Mouse (Mus musculus) limb, embryonic 15.5 days (tissue): ENCODE data around the gene Gstm6. TPM values are rescaled to one million over a fixed set of nuclear protein-coding genes. Genes with fewer than 3 reads are reported as not detected.

ENCODE experiments used
- ATAC-seq: fragments of 200-750 bp; cut with Nextera tagmentation; 2 replicates; pipeline ENCODE4 v1.8.0; 2017; ENCODE audit warnings: low read depth, moderate TSS enrichment; ENCODE audit not compliant: insufficient number of reproducible peaks, low FRiP score, low TSS enrichment
- H3K27ac ChIP-seq: fragments of 300-500 bp; sonication (generic); 2 replicates; pipeline ENCODE4 v1.5.1; 2015; ENCODE audit warnings: moderate library complexity, mild to moderate bottlenecking, inconsistent platforms
- H3K27me3 ChIP-seq: fragments of 300-500 bp; sonication (generic); 2 replicates; pipeline ENCODE4 v1.6.1; 2015; ENCODE audit warnings: inconsistent platforms
- H3K36me3 ChIP-seq: fragments of 300-500 bp; sonication (generic); 2 replicates; pipeline ENCODE4 v1.6.1; 2015; ENCODE audit warnings: inconsistent platforms
- H3K4me1 ChIP-seq: fragments of 300-500 bp; sonication (generic); 2 replicates; pipeline ENCODE4 v1.6.1; 2015; ENCODE audit warnings: inconsistent platforms
- H3K4me2 ChIP-seq: fragments of 300-500 bp; sonication (generic); 2 replicates; pipeline ENCODE4 v1.6.1; 2015; ENCODE audit warnings: mild to moderate bottlenecking, inconsistent platforms
- H3K4me3 ChIP-seq: fragments of 300-500 bp; sonication (generic); 2 replicates; pipeline ENCODE4 v1.5.1; 2015; ENCODE audit warnings: mild to moderate bottlenecking, inconsistent platforms
- H3K9ac ChIP-seq: fragments of 300-500 bp; sonication (generic); 2 replicates; pipeline ENCODE4 v1.6.1; 2015; ENCODE audit warnings: inconsistent platforms
- H3K9me3 ChIP-seq: fragments of 300-500 bp; sonication (generic); 2 replicates; pipeline ENCODE4 v1.6.1; 2016; ENCODE audit warnings: inconsistent platforms
- WGBS: fragments of 180-500 bp; shearing (Covaris S2); methylation state at CpG from one replicate; pipeline ENCODE4 v1.1.7; 2015; 5-methylcytosine and 5-hydroxymethylcytosine counted together
- polyA plus RNA-seq: library from polyadenylated mRNA; unstranded; fragments of >200 nt; fragmentation: Nextera tagmentation; extraction: Ambion mirVana; gene quantifications from 2 replicates; pipeline ENCODE4 v1.2.1, GENCODE M21; 2015

The Gstm6 gene
- polyA plus RNA-seq, 1 experiment from 2014 or later = 6.8 TPM

DNA sequence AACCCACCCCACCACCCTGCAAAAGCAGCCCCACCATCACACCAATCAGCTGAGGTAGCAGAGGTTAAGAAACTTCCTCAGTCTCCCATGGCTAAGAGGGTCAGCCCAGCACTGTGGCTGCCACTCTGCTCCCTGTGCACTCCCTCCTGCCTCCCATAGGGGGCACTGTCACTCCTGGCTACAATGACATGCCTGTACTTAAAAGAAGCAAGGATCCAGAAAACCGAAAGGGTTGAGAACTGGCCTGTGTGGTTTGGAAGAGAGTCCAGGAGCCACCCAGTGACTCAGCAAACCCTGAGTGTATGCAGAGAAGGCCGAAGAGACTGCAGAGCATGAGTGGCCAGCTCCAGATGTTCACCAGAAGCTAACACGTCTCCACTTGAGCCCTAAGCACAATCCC is 4.1 kb downstream of the Gstm6 start:
- WGBS = 32% methylated on average over 3 of the region's 3 CpGs
- Histone ChIP-seq H3K9ac (no peak overlapping the region), H3K4me2 (no peak overlapping the region), H3K4me1 (peaks cover 9% of the 10 kb centered on the region; the same call in 1 of the 2 replicates), H3K27ac (no peak overlapping the region), H3K27me3 (no peaks in the 10 kb centered on the region), H3K4me3 (no peak overlapping the region), H3K36me3 (no peaks in the 10 kb centered on the region), H3K9me3 (no peaks in the 10 kb centered on the region)
- ATAC-seq = 0 out of 2 replicates have a peak, but pooled peaks have one; percentile 15

- no peak overlapping the region for H3K9ac ChIP-seq
- H3K4me1 ChIP-seq = peaks cover 9% of the 10 kb centered on the region; the same call in 1 of the 2 replicates
- H3K4me2 ChIP-seq = no peak overlapping the region
- H3K27me3 ChIP-seq = no peaks in the 10 kb centered on the region
- ATAC-seq = no peak
- no peak overlapping the region for H3K4me3 ChIP-seq
- 56% methylated on average over 3 of the region's 3 CpGs for WGBS
- H3K27ac ChIP-seq = no peak overlapping the region
- no peaks in the 10 kb centered on the region for H3K9me3 ChIP-seq
- H3K36me3 ChIP-seq = no peaks in the 10 kb centered on the region
Measured at GRCm38 (mm10) chr3:107935888-107936287, 7.7 kb downstream of the Gstm6 start.

- Histone ChIP-seq H3K9me3 (no peaks in the 10 kb centered on the region), H3K4me1 (peaks cover 9% of the 10 kb centered on the region; the same call in 1 of the 2 replicates), H3K9ac (no peak overlapping the region), H3K4me3 (no peak overlapping the region), H3K4me2 (no peak overlapping the region), H3K27ac (no peak overlapping the region), H3K27me3 (no peaks in the 10 kb centered on the region), H3K36me3 (no peaks in the 10 kb centered on the region)
- 85% methylated on average over 3 of the region's 3 CpGs for WGBS
- ATAC-seq = no peak
Measured at GRCm38 (mm10) chr3:107935268-107935667, 8.3 kb downstream of the Gstm6 start.

GRCm38 (mm10) chr3:107932128-107932527 is 11.4 kb downstream of the Gstm6 start:
- no peak for ATAC-seq
- whole genome bisulfite sequencing = 70% methylated on average over 6 of the region's 6 CpGs
- H3K4me2 ChIP-seq = no peak overlapping the region

DNA sequence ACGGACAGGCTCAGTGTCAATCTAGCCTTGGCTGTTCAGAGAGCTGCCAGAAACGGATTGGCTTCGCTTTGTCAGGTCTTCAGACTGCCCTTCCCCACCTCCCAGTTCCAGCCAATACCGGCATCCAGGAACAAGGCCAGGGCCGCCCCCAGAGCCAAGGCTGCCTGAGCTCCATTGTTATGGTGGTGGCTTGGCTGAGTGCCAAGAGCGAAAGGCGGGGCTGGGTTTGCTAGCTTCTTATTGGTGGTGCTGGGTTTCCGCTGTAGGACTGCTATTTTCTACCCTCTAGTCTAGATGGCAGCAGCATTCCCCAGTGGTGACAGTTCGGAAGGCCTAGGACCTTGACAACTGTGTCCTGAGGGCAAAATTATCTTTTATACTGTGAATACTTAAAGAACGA is 11.9 kb downstream of the Gstm6 start, which contains the start of gene Gstm7:
TSS of gene Gstm7 (minus strand) at position 148 of the 400 bp plus-strand sequence.
- peak within 1 kb of the TSS; percentile 49 for H3K4me2 ChIP-seq
- WGBS = 6% methylated on average over 10 of the region's 10 CpGs
- H3K27ac ChIP-seq = no peak within 1 kb of the TSS
- no peaks in the 10 kb centered on the region for H3K27me3 ChIP-seq
- ATAC-seq = peak; percentile 84
- peak within 1 kb of the TSS; percentile 29 for H3K4me3 ChIP-seq
- no peaks in the 10 kb centered on the region for H3K9me3 ChIP-seq
- peaks cover 7% of the 10 kb centered on the region; the same call in 1 of the 2 replicates for H3K4me1 ChIP-seq
- H3K36me3 ChIP-seq = no peaks in the 10 kb centered on the region
- no peak within 1 kb of the TSS for H3K9ac ChIP-seq

More at GRCm38 (mm10) chr3:107932128-107932527, 11.4 kb downstream of the Gstm6 start:
- Histone ChIP-seq H3K27me3 (no peaks in the 10 kb centered on the region), H3K4me1 (peaks cover 7% of the 10 kb centered on the region; the same call in 1 of the 2 replicates), H3K4me3 (no peak overlapping the region), H3K9me3 (no peaks in the 10 kb centered on the region), H3K9ac (no peak overlapping the region), H3K27ac (no peak overlapping the region), H3K36me3 (no peaks in the 10 kb centered on the region)

GRCm38 (mm10) chr3:107931134-107931533 is 12.4 kb downstream of the Gstm6 start:
- Histone ChIP-seq H3K9me3 (no peaks in the 10 kb centered on the region), H3K27ac (no peak overlapping the region), H3K4me3 (peak overlapping the region; percentile 29), H3K9ac (no peak overlapping the region), H3K36me3 (no peaks in the 10 kb centered on the region), H3K4me2 (peak overlapping the region; percentile 49), H3K4me1 (peaks cover 7% of the 10 kb centered on the region; the same call in 1 of the 2 replicates), H3K27me3 (no peaks in the 10 kb centered on the region)
- ATAC-seq = no peak
- WGBS = 64% methylated on average over 2 of the region's 2 CpGs

- H3K27ac ChIP-seq = no peak overlapping the region
- H3K9me3 ChIP-seq = no peaks in the 10 kb centered on the region
- H3K4me1 ChIP-seq = peaks cover 7% of the 10 kb centered on the region; the same call in 1 of the 2 replicates
- no peak for ATAC-seq
- H3K9ac ChIP-seq = no peak overlapping the region
- H3K27me3 ChIP-seq = no peaks in the 10 kb centered on the region
- 84% methylated on average over 4 of the region's 4 CpGs for WGBS
- H3K4me2 ChIP-seq = no peak overlapping the region
- no peak overlapping the region for H3K4me3 ChIP-seq
- no peaks in the 10 kb centered on the region for H3K36me3 ChIP-seq
Measured at GRCm38 (mm10) chr3:107929731-107930130, 13.8 kb downstream of the Gstm6 start.

- ATAC-seq = no peak
- peaks cover 7% of the 10 kb centered on the region; the same call in 1 of the 2 replicates for H3K4me1 ChIP-seq
- H3K9ac ChIP-seq = no peak overlapping the region
- H3K9me3 ChIP-seq = no peaks in the 10 kb centered on the region
- H3K4me2 ChIP-seq = no peak overlapping the region
- H3K4me3 ChIP-seq = no peak overlapping the region
- H3K27ac ChIP-seq = no peak overlapping the region
- 76% methylated on average over 4 of the region's 4 CpGs for WGBS
- no peaks in the 10 kb centered on the region for H3K27me3 ChIP-seq
- no peaks in the 10 kb centered on the region for H3K36me3 ChIP-seq
Measured at GRCm38 (mm10) chr3:107929243-107929642, 14.3 kb downstream of the Gstm6 start.

DNA sequence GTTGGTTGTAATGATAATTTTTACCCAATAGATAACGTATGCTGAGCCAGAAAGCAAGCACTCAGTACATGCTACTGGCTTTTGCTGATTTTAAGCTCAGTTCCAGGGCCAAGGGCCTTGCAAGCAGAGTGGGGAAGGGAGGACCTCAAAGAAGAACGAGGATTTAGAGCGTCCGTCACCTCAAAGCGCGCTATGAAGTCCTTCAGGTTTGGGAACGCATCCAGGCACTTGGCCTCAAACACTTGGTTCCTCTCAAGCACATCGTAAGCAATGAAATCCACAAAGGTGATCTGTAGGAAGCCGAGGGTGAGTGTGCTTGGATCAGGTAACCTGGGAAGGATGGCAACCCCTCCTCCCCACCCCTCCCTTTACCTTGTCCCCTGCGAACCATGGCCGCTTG is 14.9 kb downstream of the Gstm6 start:
- Histone ChIP-seq H3K4me2 (no peak overlapping the region), H3K9ac (no peak overlapping the region), H3K27ac (no peak overlapping the region), H3K9me3 (no peaks in the 10 kb centered on the region), H3K27me3 (no peaks in the 10 kb centered on the region), H3K4me3 (no peak overlapping the region), H3K4me1 (peaks cover 7% of the 10 kb centered on the region; the same call in 1 of the 2 replicates), H3K36me3 (no peaks in the 10 kb centered on the region)
- no peak for ATAC-seq
- 74% methylated on average over 11 of the region's 11 CpGs for WGBS

- Histone ChIP-seq H3K36me3 (no peaks in the 10 kb centered on the region), H3K4me1 (peaks cover 7% of the 10 kb centered on the region; the same call in 1 of the 2 replicates), H3K9me3 (no peaks in the 10 kb centered on the region), H3K4me2 (no peak overlapping the region), H3K27me3 (no peaks in the 10 kb centered on the region), H3K4me3 (no peak overlapping the region), H3K27ac (no peak overlapping the region), H3K9ac (no peak overlapping the region)
- WGBS = 82% methylated on average over 3 of the region's 3 CpGs
- no peak for ATAC-seq
Measured at GRCm38 (mm10) chr3:107927841-107928240, 15.7 kb downstream of the Gstm6 start.

- H3K4me2 ChIP-seq = no peak overlapping the region
- WGBS = 86% methylated on average over 3 of the region's 3 CpGs
Measured at GRCm38 (mm10) chr3:107925335-107925734, 18.2 kb downstream of the Gstm6 start.

DNA sequence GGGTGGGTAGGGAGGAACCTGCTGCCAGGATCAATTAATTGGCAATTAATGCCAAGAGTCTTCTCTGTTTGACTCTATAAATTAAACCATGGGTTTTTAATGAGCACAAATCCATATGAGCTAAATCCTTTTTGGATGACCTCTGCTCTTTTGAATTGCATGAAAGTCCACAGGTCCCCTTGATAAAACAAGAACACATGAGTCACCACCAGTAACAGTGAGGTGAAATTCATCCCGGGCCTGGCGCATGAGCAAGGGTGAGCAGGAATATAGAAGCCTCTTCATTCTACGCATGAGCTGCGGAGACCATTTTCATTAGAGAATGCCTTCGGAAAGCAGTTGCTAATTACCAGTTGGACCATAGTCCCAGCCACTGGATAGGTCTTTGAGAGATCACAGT is 23.2 kb downstream of the Gstm6 start:
- no peak overlapping the region for H3K27ac ChIP-seq
- H3K9me3 ChIP-seq = no peaks in the 10 kb centered on the region
- H3K27me3 ChIP-seq = no peaks in the 10 kb centered on the region
- no peaks in the 10 kb centered on the region for H3K36me3 ChIP-seq
- no peak overlapping the region for H3K4me3 ChIP-seq
- ATAC-seq = no peak
- WGBS = 92% methylated on average over 5 of the region's 5 CpGs
- H3K9ac ChIP-seq = no peak overlapping the region
- no peak overlapping the region for H3K4me2 ChIP-seq
- no peaks in the 10 kb centered on the region for H3K4me1 ChIP-seq

More at GRCm38 (mm10) chr3:107925335-107925734, 18.2 kb downstream of the Gstm6 start:
- H3K9ac ChIP-seq = no peak overlapping the region
- H3K4me3 ChIP-seq = no peak overlapping the region
- H3K27ac ChIP-seq = no peak overlapping the region
- H3K27me3 ChIP-seq = no peaks in the 10 kb centered on the region
- no peaks in the 10 kb centered on the region for H3K4me1 ChIP-seq
- no peaks in the 10 kb centered on the region for H3K9me3 ChIP-seq
- ATAC-seq = no peak
- no peaks in the 10 kb centered on the region for H3K36me3 ChIP-seq
